Mouse (Mus musculus) spleen, adult 2 months (tissue): ENCODE results near the gene 9230104L09Rik. TPM values are rescaled to one million over a fixed set of nuclear protein-coding genes. Genes with fewer than 3 reads are reported as not detected.

ENCODE experiments used
- DNase-seq, 2 experiments: peaks; one replicate each; pipeline versions ENCODE4 v3.0.0 to v3.0.0-alpha.2; 2012 to 2021; ENCODE audit warnings: low spot score in 2 of 2, low read depth in 1 of 2
- H3K27ac ChIP-seq: fragments of 200-500 bp; 2 replicates; pipeline ENCODE4 v1.5.1; 2012; ENCODE audit warnings: low read length, inconsistent platforms; ENCODE audit not compliant: insufficient read depth
- H3K27me3 ChIP-seq: fragments of 200-500 bp; 2 replicates; pipeline ENCODE4 v1.6.1; 2012; ENCODE audit warnings: mild to moderate bottlenecking, moderate library complexity, low read length, inconsistent platforms; ENCODE audit not compliant: control insufficient read depth, insufficient read depth
- H3K36me3 ChIP-seq: fragments of 200-500 bp; 2 replicates; pipeline ENCODE4 v1.6.1; 2012; ENCODE audit warnings: mild to moderate bottlenecking, low read length, inconsistent platforms; ENCODE audit not compliant: control insufficient read depth, insufficient read depth
- H3K4me1 ChIP-seq: fragments of 200-500 bp; 2 replicates; pipeline ENCODE4 v1.6.1; 2011; ENCODE audit warnings: inconsistent platforms; ENCODE audit not compliant: control insufficient read depth, insufficient read depth, insufficient read length
- H3K4me3 ChIP-seq: fragments of 200-500 bp; 2 replicates; pipeline ENCODE4 v1.5.1; 2011; ENCODE audit warnings: mild to moderate bottlenecking, inconsistent platforms; ENCODE audit not compliant: insufficient read depth, insufficient read length; ENCODE audit errors: extremely low read depth
- CTCF ChIP-seq: fragments of 200-500 bp; IDR thresholded peaks from 2 replicates; pipeline ENCODE4 v1.5.1; 2011; ENCODE audit warnings: mild to moderate bottlenecking, inconsistent platforms; ENCODE audit not compliant: insufficient read depth, insufficient read length, insufficient replicate concordance; ENCODE audit errors: extremely low read depth
- POLR2A ChIP-seq: fragments of 200-500 bp; IDR thresholded peaks from 2 replicates; pipeline ENCODE4 v1.6.1; 2011; ENCODE audit warnings: low read depth, low read length, inconsistent platforms
- WGBS: fragments of 180-500 bp; shearing (Covaris S2); methylation state at CpG from one replicate; pipeline ENCODE4 v1.1.7; 2018; 5-methylcytosine and 5-hydroxymethylcytosine counted together
- polyA plus RNA-seq: library from polyadenylated mRNA; depleted of rRNA; stranded (reverse); fragments of >200 nt; gene quantifications from 2 replicates; pipeline ENCODE4 v1.2.3, GENCODE M21; 2012

Gene 9230104L09Rik
- polyA plus RNA-seq, 1 experiment: not detected

DNA sequence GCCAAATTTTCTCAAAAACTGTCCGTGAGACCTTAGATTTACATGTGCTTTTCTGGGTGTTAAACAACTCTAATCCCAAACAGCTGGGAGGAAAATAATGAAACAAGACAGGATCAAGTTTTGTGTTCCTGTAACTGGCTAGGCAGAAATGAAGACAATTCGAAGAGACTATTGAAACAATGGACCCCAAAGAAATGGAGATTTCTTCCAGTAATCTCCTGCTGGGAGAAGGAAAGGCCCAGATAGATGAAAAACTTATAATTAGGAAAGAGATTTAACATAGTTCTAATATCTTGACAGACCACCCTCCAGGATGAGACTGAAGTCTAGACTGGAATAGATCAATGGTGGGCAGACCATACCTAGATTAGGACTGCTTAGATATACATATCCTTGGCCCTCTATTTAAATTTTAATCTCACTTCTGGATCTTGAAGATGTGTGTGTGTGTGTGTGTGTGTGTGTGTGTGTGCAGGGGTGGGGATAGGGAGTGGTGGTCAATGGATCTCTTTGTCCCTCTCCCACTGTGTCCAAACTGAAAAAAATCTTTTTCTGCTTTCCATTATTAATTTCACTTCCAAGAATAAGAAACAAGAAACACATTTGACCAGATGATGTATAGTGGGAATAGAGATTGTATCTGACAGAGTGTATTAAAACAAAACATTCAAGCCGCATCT lies 24.6 kb upstream of the 9230104L09Rik start:
- no peaks in the 10 kb centered on the region; the same call in 1 of the 2 replicates for H3K27me3 ChIP-seq
- no peak overlapping the region for H3K4me3 ChIP-seq
- H3K36me3 ChIP-seq: no peaks in the 10 kb centered on the region
- TF ChIP-seq CTCF: no peak
- TF ChIP-seq POLR2A: no peak
- no peak for DNase-seq
- no peaks in the 10 kb centered on the region for H3K4me1 ChIP-seq
- 84% methylated on average over 3 of the region's 3 CpGs for WGBS
- H3K27ac ChIP-seq: no peak overlapping the region

DNA sequence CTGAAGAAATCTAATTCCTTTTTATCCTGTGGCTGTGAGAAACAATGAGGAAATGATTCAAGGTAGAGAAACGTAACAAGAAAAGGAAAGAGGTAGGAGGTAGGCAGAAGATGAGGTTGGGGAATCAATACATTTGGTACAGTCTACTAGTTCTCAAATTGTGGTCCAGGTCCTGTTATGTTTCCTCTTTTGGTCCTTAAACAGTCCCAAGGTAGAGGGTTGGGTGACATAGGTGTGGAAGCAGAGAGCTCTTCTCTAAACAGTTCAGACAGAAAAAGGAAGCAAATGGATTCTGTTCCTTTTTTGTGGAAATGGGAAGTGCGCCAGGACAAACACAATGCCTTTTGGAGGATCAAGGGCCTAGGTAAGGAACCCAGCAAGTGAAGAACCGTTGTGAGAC lies 24.0 kb upstream of the 9230104L09Rik start:
- no peaks in the 10 kb centered on the region for H3K4me1 ChIP-seq
- TF ChIP-seq CTCF (no peak), POLR2A (no peak)
- H3K27me3 ChIP-seq: no peaks in the 10 kb centered on the region; the same call in 1 of the 2 replicates
- no peaks in the 10 kb centered on the region for H3K36me3 ChIP-seq
- no peak for DNase-seq
- no peak overlapping the region for H3K27ac ChIP-seq
- 73% methylated on average over 3 of the region's 3 CpGs for WGBS
- H3K4me3 ChIP-seq: no peak overlapping the region

DNA sequence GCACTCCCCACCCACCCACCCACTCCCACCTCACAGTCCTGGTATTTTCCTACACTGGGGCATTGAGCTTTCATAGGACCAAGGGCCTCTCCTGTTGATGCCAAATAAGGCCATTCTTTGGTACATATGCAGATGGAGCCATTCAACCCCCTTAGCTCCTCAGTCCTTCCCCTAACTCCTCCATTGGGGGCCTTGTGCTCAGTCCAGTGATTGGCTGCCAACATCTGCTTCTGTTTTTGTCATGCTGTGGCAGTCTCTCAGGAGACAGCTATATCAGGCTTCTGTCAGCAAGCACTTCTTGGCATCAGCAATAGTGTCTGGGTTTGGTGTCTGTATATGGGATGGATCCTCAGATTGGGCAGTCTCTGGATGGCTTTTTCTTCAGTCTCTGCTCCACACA lies 19.9 kb upstream of the 9230104L09Rik start:
- Histone ChIP-seq H3K27me3 (no peaks in the 10 kb centered on the region), H3K4me3 (no peak overlapping the region), H3K4me1 (no peaks in the 10 kb centered on the region), H3K36me3 (no peaks in the 10 kb centered on the region), H3K27ac (no peak overlapping the region)
- DNase-seq: no peak
- TF ChIP-seq CTCF (no peak), POLR2A (no peak)

DNA sequence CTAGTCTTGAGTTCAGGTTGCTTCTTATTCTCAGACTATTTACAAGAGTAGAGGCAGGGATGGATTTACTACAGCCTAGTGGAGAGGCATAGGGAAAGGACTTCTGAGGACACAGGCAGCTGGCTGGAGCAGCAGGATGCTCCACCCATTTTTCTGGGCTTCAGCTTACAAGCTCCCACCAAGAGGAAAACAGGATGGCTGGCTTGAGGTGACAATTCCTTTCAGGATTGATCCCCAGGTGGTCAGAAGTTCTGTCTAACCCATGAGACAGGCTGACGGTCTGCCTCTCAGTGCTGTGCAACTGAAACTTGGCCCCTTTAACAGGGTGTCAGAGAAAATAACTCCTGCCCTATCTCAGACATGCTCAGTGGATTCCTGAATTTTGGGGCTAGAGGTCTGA lies 14.4 kb upstream of the 9230104L09Rik start:
- H3K4me1 ChIP-seq: peaks cover 11% of the 10 kb centered on the region; the same call in 1 of the 2 replicates
- WGBS: 89% methylated on average over 1 of the region's 1 CpGs
- DNase-seq: no peak
- H3K27me3 ChIP-seq: no peaks in the 10 kb centered on the region
- no peak for TF ChIP-seq CTCF
- no peak overlapping the region for H3K4me3 ChIP-seq
- no peak overlapping the region for H3K27ac ChIP-seq
- H3K36me3 ChIP-seq: no peaks in the 10 kb centered on the region

DNA sequence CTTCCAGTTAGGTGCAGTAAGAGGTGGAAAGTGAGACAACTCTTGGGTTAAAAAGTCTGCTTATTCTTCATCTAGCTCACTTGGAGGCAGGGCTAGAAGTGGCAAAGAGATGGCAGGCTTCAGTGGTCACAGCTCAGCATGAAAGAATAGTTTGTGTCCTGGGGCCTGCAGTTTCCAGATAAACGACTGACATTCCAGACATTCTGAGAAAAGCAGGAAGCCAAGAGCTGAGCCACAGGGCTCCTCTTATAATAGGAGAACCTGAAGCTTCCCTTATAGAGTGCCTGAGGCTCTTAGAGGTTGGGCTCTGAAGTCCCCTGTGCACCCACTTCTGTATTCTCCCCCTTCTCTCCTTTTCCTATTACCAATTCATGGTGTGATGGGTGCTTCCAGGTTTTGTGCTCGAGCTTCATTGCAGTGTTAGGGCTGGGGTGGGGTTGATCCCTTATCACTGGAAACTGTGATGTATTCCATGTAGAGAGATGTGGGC lies 13.8 kb upstream of the 9230104L09Rik start:
- no peak for DNase-seq
- H3K36me3 ChIP-seq: no peaks in the 10 kb centered on the region
- H3K27me3 ChIP-seq: no peaks in the 10 kb centered on the region
- 41% methylated on average over 2 of the region's 2 CpGs for WGBS
- TF ChIP-seq CTCF: no peak
- no peak for TF ChIP-seq POLR2A
- H3K27ac ChIP-seq: no peak overlapping the region
- peaks cover 15% of the 10 kb centered on the region; the same call in 1 of the 2 replicates for H3K4me1 ChIP-seq
- H3K4me3 ChIP-seq: no peak overlapping the region

DNA sequence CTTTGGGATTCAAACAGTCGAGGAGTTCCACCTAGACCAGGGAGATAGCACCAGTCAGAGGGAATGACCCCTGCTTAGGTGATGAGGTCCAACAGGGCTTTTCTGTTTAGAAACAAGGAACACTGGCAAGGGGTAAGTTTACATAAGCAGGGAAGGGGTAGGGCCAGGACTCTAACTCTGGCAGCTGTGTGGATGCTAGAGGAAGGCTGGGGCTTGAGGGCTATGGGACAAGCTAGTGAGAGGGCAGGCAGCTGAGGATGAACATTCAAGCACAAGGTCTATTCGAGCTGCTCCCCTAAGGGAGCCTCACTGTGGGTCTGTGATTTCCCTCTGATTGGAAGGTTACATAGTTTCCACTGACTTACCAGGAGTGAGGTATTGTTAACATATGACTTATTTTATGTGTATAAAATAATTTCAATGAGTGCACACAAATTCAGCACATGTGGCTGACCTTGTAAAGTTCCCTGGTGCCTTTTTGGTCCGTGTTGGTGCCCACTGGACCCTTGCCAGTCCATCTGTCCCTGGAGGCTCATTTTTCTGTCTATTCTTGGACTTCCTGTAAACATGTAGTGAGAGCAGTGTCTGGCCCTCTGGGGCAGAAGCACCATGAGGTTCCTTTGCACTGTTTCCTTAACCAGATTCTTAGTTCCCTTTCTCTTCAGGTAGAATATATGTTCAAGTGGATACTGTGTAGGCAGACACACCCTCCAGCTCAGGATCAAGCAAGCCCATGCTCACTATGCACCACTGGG lies 12.4 kb upstream of the 9230104L09Rik start:
- H3K27ac ChIP-seq: peak overlapping the region; percentile 80
- H3K4me1 ChIP-seq: peaks cover 19% of the 10 kb centered on the region; the same call in 1 of the 2 replicates

More for the DNA sequence above, 12.4 kb upstream of the 9230104L09Rik start:
- peak in 1 of 2 experiments; percentile 38 for DNase-seq
- no peaks in the 10 kb centered on the region for H3K27me3 ChIP-seq
- no peak overlapping the region for H3K4me3 ChIP-seq
- WGBS: 23% methylated on average over 3 of the region's 3 CpGs
- TF ChIP-seq POLR2A (no peak), CTCF (no peak)
- H3K36me3 ChIP-seq: no peaks in the 10 kb centered on the region
